Mouse (Mus musculus): ENCODE results near the gene Mpig6b. TPM values are rescaled to one million over a fixed set of nuclear protein-coding genes. Genes with fewer than 3 reads are reported as not detected.

Gene Mpig6b
- polyA plus RNA-seq, 1 experiment from 2014 or later, result not detected

DNA sequence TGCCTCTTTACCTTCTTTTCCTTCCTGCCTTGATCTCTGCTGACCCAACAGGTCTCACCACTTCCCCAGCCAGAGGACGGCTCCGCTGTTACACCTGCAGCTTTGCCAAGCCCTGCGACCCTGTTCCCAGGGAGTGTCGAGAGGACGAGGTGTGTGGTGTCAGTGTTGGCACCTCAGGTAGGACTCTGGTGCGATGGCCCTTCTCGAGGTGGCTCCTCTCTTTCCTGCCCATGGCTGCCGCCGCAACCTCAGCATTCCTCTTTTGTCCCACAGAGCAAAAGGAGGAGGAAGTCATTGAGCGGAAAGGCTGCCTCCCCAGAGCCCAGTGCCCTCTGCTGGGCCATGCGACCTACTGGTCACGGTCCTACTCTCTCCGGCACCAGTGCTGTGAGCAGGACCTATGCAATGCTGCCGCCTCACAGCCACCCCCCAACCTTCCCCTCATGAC, 11.8 kb upstream of the Mpig6b start, which contains the start of gene Ly6g6d:
TSS of gene Ly6g6d (minus strand) at position 280 of the 448 bp plus-strand sequence.
- Histone ChIP-seq H3K27me3 (replicated peaks; ENCODE audit: control insufficient read depth, insufficient read depth, low read length) (no peaks in the 10 kb centered on the region), H3K4me1 (replicated peaks; ENCODE audit: control insufficient read depth, insufficient read depth, low read length) (peaks cover 29% of the 10 kb centered on the region), H3K9ac (replicated peaks; ENCODE audit: low read depth, low read length) (peak within 1 kb of the TSS; percentile 53), H3K4me3 (replicated peaks; ENCODE audit: low read length) (peak within 1 kb of the TSS; percentile 24), H3K27ac (ENCODE audit: low read length) (peak within 1 kb of the TSS; percentile 72), H3K4me2 (ENCODE audit: low read length) (peak within 1 kb of the TSS; percentile 48), H3K36me3 (ENCODE audit: control insufficient read depth, insufficient read depth) (no peaks in the 10 kb centered on the region), H3K9me3 (ENCODE audit: control insufficient read depth, low read length) (no peaks in the 10 kb centered on the region)
- WGBS, result 12% methylated on average over 14 of the region's 14 CpGs
- peak; percentile 19; the same call in 1 of the 2 replicates for ATAC-seq

DNA sequence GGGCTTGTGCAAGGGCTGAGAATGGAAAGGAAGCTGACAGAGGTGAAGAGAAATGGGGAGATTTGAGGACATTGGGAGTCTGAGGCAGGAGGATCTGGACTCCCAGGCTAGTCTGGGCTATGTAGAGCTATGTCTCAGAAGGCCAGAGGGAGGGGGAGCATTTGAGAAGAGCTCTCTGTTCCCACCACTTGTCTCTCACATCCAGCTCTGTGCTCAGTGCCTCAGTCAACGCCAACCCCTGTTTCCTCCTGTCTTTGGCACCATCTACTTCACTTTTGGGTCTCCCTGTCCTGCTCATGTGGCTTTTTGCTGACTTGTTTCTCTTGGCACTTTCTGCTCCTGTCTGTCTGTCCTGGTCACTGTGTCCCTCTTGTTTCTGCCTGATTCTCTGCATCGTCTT, 11.3 kb upstream of the Mpig6b start:
- no peaks in the 10 kb centered on the region for H3K27me3 ChIP-seq (replicated peaks; ENCODE audit: control insufficient read depth, insufficient read depth, low read length)
- ATAC-seq, result peak; percentile 68
- H3K27ac ChIP-seq (ENCODE audit: low read length), result no peak overlapping the region
- peak overlapping the region; percentile 24 for H3K4me3 ChIP-seq (replicated peaks; ENCODE audit: low read length)
- peaks cover 29% of the 10 kb centered on the region for H3K4me1 ChIP-seq (replicated peaks; ENCODE audit: control insufficient read depth, insufficient read depth, low read length)
- no peaks in the 10 kb centered on the region for H3K36me3 ChIP-seq (ENCODE audit: control insufficient read depth, insufficient read depth)
- 41% methylated on average over 2 of the region's 2 CpGs for WGBS
- peak overlapping the region; percentile 48 for H3K4me2 ChIP-seq (ENCODE audit: low read length)
- H3K9ac ChIP-seq (replicated peaks; ENCODE audit: low read depth, low read length), result peak overlapping the region; percentile 53; the same call in 1 of the 2 replicates
- H3K9me3 ChIP-seq (ENCODE audit: control insufficient read depth, low read length), result no peaks in the 10 kb centered on the region

DNA sequence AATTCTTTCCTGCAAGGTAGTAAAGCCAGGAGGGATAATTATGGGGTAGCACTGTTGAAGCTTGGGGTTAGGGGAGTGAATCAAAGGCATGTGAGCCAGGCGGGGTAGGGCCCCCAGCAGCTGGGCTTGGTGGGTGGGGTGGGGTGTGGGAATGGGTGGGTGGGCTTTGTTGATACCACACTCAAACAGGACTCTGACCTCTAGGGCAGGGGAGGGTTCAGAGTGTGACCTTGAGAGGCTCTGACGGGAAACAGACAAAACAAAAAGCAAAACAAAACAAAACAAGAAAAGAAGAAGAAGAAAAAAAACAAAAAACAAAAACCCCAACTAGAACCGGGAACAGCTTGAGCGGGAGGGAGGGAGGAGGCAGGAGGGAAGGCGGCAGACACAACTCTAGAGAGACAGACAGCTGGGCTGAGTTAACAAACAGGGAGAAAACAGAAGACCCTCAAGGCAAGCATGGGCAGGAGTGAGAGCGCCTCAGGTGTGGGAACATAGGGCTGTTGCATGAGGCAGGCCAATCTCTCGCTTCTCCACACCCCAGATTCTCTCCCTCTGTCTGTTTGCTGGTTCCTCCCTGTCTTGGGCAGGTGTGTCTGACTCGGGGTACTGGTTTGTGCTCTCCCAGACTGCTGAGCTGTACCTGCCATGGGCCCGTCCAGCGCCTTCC, 10.7 kb upstream of the Mpig6b start, which contains the start of gene Ly6g6e:
TSS of gene Ly6g6e (plus strand) at position 396 of the 670 bp plus-strand sequence.
- peak within 1 kb of the TSS; percentile 72 for H3K27ac ChIP-seq (ENCODE audit: low read length)
- H3K9me3 ChIP-seq (ENCODE audit: control insufficient read depth, low read length), result no peaks in the 10 kb centered on the region
- H3K4me2 ChIP-seq (ENCODE audit: low read length), result peak within 1 kb of the TSS; percentile 48
- H3K36me3 ChIP-seq (ENCODE audit: control insufficient read depth, insufficient read depth), result no peaks in the 10 kb centered on the region
- no peaks in the 10 kb centered on the region for H3K27me3 ChIP-seq (replicated peaks; ENCODE audit: control insufficient read depth, insufficient read depth, low read length)
- H3K4me1 ChIP-seq (replicated peaks; ENCODE audit: control insufficient read depth, insufficient read depth, low read length), result peaks cover 29% of the 10 kb centered on the region
- 22% methylated on average over 10 of the region's 10 CpGs for WGBS
- peak within 1 kb of the TSS; percentile 53 for H3K9ac ChIP-seq (replicated peaks; ENCODE audit: low read depth, low read length)
- peak within 1 kb of the TSS; percentile 24 for H3K4me3 ChIP-seq (replicated peaks; ENCODE audit: low read length)
- ATAC-seq, result peak; percentile 81

DNA sequence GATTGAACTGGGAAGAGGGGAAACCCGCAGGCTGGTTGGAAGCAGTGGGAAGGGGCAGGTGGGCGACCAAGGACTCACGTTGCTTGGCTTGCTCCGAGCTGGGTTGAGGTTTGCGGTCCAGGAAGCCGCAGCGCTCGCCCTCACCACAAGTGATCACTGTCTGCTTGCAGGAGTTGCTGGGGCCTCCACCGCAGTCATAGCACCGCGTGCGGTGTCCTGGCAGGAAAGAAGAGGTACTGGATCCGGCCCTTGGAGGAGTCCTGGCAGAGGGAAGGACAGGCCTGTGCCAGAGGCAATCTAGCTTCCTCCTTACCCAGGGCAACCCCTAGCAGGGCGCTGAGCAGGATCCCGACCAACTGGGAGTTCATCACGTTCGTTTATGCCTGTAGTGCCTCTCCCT, 8.1 kb upstream of the Mpig6b start:
- 57% methylated on average over 17 of the region's 17 CpGs for WGBS
- H3K36me3 ChIP-seq (ENCODE audit: control insufficient read depth, insufficient read depth), result no peaks in the 10 kb centered on the region
- H3K27me3 ChIP-seq (replicated peaks; ENCODE audit: control insufficient read depth, insufficient read depth, low read length), result no peaks in the 10 kb centered on the region
- no peaks in the 10 kb centered on the region for H3K9me3 ChIP-seq (ENCODE audit: control insufficient read depth, low read length)
- peaks cover 26% of the 10 kb centered on the region for H3K4me1 ChIP-seq (replicated peaks; ENCODE audit: control insufficient read depth, insufficient read depth, low read length)
- no peak overlapping the region for H3K27ac ChIP-seq (ENCODE audit: low read length)
- no peak for ATAC-seq
- no peak overlapping the region for H3K4me2 ChIP-seq (ENCODE audit: low read length)
- H3K4me3 ChIP-seq (replicated peaks; ENCODE audit: low read length), result no peak overlapping the region
- 0 out of 2 replicates have a peak overlapping the region, but pooled peaks have one; percentile 6 for H3K9ac ChIP-seq (replicated peaks; ENCODE audit: low read depth, low read length)

- no peak overlapping the region for H3K4me3 ChIP-seq (replicated peaks; ENCODE audit: low read length)
- H3K9me3 ChIP-seq (ENCODE audit: control insufficient read depth, low read length), result no peaks in the 10 kb centered on the region
- peaks cover 9% of the 10 kb centered on the region; the same call in 1 of the 2 replicates for H3K4me1 ChIP-seq (replicated peaks; ENCODE audit: control insufficient read depth, insufficient read depth, low read length)
- H3K27ac ChIP-seq (ENCODE audit: low read length), result no peak overlapping the region
- 90% methylated on average over 9 of the region's 9 CpGs for WGBS
- H3K9ac ChIP-seq (replicated peaks; ENCODE audit: low read depth, low read length), result no peak overlapping the region
- no peaks in the 10 kb centered on the region for H3K27me3 ChIP-seq (replicated peaks; ENCODE audit: control insufficient read depth, insufficient read depth, low read length)
- H3K36me3 ChIP-seq (ENCODE audit: control insufficient read depth, insufficient read depth), result no peaks in the 10 kb centered on the region
- ATAC-seq, result no peak
- H3K4me2 ChIP-seq (ENCODE audit: low read length), result no peak overlapping the region
These were observed 5.5 kb upstream of the Mpig6b start for GRCm38 (mm10) chr17:35071454-35071853.

DNA sequence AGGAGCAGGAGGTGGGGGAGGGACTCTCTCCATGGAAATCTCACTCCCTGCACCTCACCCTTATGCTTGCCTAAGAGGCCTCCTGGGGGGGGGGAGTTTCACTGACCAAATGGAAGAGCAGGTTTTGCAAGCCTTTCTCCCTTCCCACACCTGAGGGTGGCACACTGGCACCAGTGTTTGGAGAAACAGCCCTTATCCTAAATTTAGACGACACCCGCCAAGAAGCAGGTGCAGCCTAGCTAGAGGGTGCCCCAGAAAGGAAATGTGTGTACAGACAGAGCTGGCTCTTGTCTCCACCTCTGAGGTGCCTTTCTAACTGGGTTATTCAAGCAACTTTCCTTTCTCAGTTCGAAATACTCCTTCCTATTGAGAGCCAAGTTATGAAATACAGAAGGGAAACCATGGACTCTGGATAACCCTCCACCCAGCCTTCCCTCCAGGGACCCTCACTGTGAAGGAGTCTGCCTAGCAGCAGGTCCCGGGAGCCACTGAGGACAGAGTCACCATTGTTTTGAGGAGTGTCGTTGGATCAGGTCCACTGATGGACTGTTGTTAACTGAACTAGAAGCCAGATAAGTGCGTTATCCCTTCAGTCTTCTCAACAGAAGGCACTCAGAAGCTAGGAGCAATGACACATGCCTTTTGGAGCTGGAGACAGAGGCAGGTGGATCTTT, 4.7 kb upstream of the Mpig6b start:
- no peak for ATAC-seq
- Histone ChIP-seq H3K4me1 (replicated peaks; ENCODE audit: control insufficient read depth, insufficient read depth, low read length) (peaks cover 7% of the 10 kb centered on the region; the same call in 1 of the 2 replicates), H3K4me3 (replicated peaks; ENCODE audit: low read length) (no peak overlapping the region), H3K9ac (replicated peaks; ENCODE audit: low read depth, low read length) (no peak overlapping the region), H3K9me3 (ENCODE audit: control insufficient read depth, low read length) (no peaks in the 10 kb centered on the region), H3K27ac (ENCODE audit: low read length) (no peak overlapping the region), H3K27me3 (replicated peaks; ENCODE audit: control insufficient read depth, insufficient read depth, low read length) (peaks cover 4% of the 10 kb centered on the region; the same call in 1 of the 2 replicates), H3K36me3 (ENCODE audit: control insufficient read depth, insufficient read depth) (no peaks in the 10 kb centered on the region), H3K4me2 (ENCODE audit: low read length) (no peak overlapping the region)
- WGBS, result 47% methylated on average over 6 of the region's 6 CpGs

DNA sequence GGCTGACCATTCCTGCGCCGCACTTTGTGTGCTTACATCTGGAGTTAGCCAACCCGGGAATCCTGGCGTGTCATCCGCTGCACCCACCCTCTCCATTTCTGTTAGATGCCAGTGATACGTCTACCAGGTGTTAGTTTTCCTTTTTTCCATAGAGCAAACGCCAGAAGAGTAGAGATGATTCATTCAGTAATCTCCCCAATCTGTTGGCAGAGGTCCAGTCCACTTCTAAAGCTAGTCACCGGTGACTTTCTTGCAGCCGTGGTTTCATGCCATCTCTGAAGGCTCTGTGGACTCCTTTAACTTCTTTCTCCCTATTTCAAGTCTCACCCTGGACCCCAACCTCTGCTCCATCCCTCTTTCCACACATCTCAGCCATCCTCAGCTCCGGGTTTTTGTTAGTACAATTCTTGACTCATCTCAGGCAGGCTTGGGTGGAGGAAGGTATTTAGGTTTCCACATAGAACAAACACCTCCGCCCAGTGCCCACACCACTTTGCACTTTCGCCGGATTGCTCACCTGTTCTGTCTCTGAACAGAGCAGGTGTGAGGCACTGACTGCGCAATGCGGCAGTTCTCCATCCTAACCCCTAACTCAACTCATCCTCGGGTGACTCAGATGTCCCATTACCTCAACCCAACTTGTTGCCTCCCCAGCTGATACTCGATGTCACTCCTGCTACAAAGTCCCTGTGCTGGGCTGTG, 2.4 kb upstream of the Mpig6b start:
- Histone ChIP-seq H3K4me1 (replicated peaks; ENCODE audit: control insufficient read depth, insufficient read depth, low read length) (peaks cover 13% of the 10 kb centered on the region), H3K9me3 (ENCODE audit: control insufficient read depth, low read length) (no peaks in the 10 kb centered on the region), H3K9ac (replicated peaks; ENCODE audit: low read depth, low read length) (no peak overlapping the region), H3K36me3 (ENCODE audit: control insufficient read depth, insufficient read depth) (no peaks in the 10 kb centered on the region), H3K4me3 (replicated peaks; ENCODE audit: low read length) (no peak overlapping the region), H3K27ac (ENCODE audit: low read length) (no peak overlapping the region), H3K4me2 (ENCODE audit: low read length) (no peak overlapping the region), H3K27me3 (replicated peaks; ENCODE audit: control insufficient read depth, insufficient read depth, low read length) (peaks cover 19% of the 10 kb centered on the region)
- 88% methylated on average over 17 of the region's 17 CpGs for WGBS
- ATAC-seq, result no peak

- peaks cover 26% of the 10 kb centered on the region for H3K4me1 ChIP-seq (replicated peaks; ENCODE audit: control insufficient read depth, insufficient read depth, low read length)
- H3K27me3 ChIP-seq (replicated peaks; ENCODE audit: control insufficient read depth, insufficient read depth, low read length), result peaks cover 19% of the 10 kb centered on the region
- 0 out of 2 replicates have a peak within 1 kb of the TSS, but pooled peaks have one; percentile 14 for H3K9ac ChIP-seq (replicated peaks; ENCODE audit: low read depth, low read length)
- peak within 1 kb of the TSS; percentile 37 for H3K4me2 ChIP-seq (ENCODE audit: low read length)
- H3K27ac ChIP-seq (ENCODE audit: low read length), result no peak within 1 kb of the TSS
- H3K9me3 ChIP-seq (ENCODE audit: control insufficient read depth, low read length), result no peaks in the 10 kb centered on the region
- H3K36me3 ChIP-seq (ENCODE audit: control insufficient read depth, insufficient read depth), result peaks cover 3% of the 10 kb centered on the region; the same call in 1 of the 2 replicates
- H3K4me3 ChIP-seq (replicated peaks; ENCODE audit: low read length), result peak within 1 kb of the TSS; percentile 20
- 2% methylated on average over 48 of the region's 48 CpGs for WGBS
- ATAC-seq, result no peak
These were observed 735 bp downstream of the Mpig6b start, which contains the start of gene Ly6g6c for GRCm38 (mm10) chr17:35064951-35065947. Gene Ly6g6c, plus strand, starts transcription at chr17:35065388.

Data from forebrain, embryonic 16.5 days (tissue).